Mouse (Mus musculus) cerebellum, adult 2 months (tissue): ENCODE data around the gene Net1. TPM values are rescaled to one million over a fixed set of nuclear protein-coding genes. Genes with fewer than 3 reads are reported as not detected.
A peak's percentile ranks its signal among the peaks of the same experiment; 100 is the strongest.
"Not testable (repeated sequence)": the region's sequence is repeated elsewhere in the genome, so short reads cannot be mapped to it uniquely, and the experiment has no call there.

Source experiments
- DNase-seq, 2 experiments: peaks; one replicate each; pipeline ENCODE4 v3.0.0; 2021
- H3K27ac ChIP-seq: fragments of 200-500 bp; 2 replicates; pipeline ENCODE4 v1.5.1; 2012; ENCODE audit warnings: low read length, control low read depth, inconsistent platforms; ENCODE audit not compliant: insufficient read depth
- H3K27me3 ChIP-seq: fragments of 200-500 bp; 2 replicates; pipeline ENCODE4 v1.6.1; 2012; ENCODE audit warnings: inconsistent platforms, mild to moderate bottlenecking, low read length, moderate library complexity; ENCODE audit not compliant: control insufficient read depth, insufficient read depth
- H3K4me1 ChIP-seq: fragments of 200-500 bp; 2 replicates; pipeline ENCODE4 v1.6.1; 2011; ENCODE audit warnings: low read length; ENCODE audit not compliant: control insufficient read depth, insufficient read depth
- H3K4me3 ChIP-seq: fragments of 200-500 bp; replicated peaks from 2 replicates; pipeline ENCODE3; 2011; ENCODE audit warnings: mild to moderate bottlenecking, low read depth, low read length, control low read depth; ENCODE audit not compliant: insufficient read depth
- CTCF ChIP-seq: fragments of 200-500 bp; IDR thresholded peaks from 2 replicates; pipeline ENCODE4 v1.5.1; 2011; ENCODE audit warnings: low read depth, mild to moderate bottlenecking, control low read depth, low read length, moderate library complexity, borderline replicate concordance; ENCODE audit not compliant: insufficient read depth
- POLR2A ChIP-seq: fragments of 200-500 bp; IDR thresholded peaks from 2 replicates; pipeline ENCODE4 v1.6.1; 2011; ENCODE audit warnings: low read length, control low read depth, borderline replicate concordance; ENCODE audit not compliant: insufficient read depth
- WGBS: fragments of 180-500 bp; shearing (Covaris S2); methylation state at CpG from one replicate; pipeline ENCODE4 v1.1.7; 2018; 5-methylcytosine and 5-hydroxymethylcytosine counted together
- polyA plus RNA-seq: library from polyadenylated mRNA; depleted of rRNA; stranded (reverse); fragments of >200 nt; gene quantifications from 2 replicates; pipeline ENCODE4 v1.2.3, GENCODE M21; 2012

Net1 gene
- polyA plus RNA-seq, 1 experiment: 7.8 TPM

GRCm38 (mm10) chr13:3924483-3924882 lies 6.5 kb upstream of the Net1 start:
- no peak for TF ChIP-seq POLR2A
- TF ChIP-seq CTCF: no peak
- Histone ChIP-seq H3K4me1 (no peaks in the 10 kb centered on the region), H3K27ac (no peak overlapping the region), H3K4me3 (no peak overlapping the region), H3K27me3 (no peaks in the 10 kb centered on the region)
- 91% methylated on average over 5 of the region's 5 CpGs for WGBS
- DNase-seq: no peak

- TF ChIP-seq CTCF (no peak), POLR2A (no peak)
- Histone ChIP-seq H3K27ac (no peak overlapping the region), H3K27me3 (no peaks in the 10 kb centered on the region), H3K4me3 (no peak overlapping the region), H3K4me1 (no peaks in the 10 kb centered on the region)
- no peak for DNase-seq
- WGBS: 74% methylated on average over 4 of the region's 4 CpGs
Observed at GRCm38 (mm10) chr13:3913504-3913903, 4.5 kb downstream of the Net1 start.

GRCm38 (mm10) chr13:3910356-3910755 lies 7.7 kb downstream of the Net1 start:
- WGBS: 91% methylated on average over 5 of the region's 5 CpGs

GRCm38 (mm10) chr13:3908262-3908661 lies 9.8 kb downstream of the Net1 start:
- no peak overlapping the region for H3K27ac ChIP-seq
- WGBS: 94% methylated on average over 4 of the region's 4 CpGs

More at GRCm38 (mm10) chr13:3910356-3910755, 7.7 kb downstream of the Net1 start:
- TF ChIP-seq POLR2A (no peak), CTCF (no peak)
- H3K27me3 ChIP-seq: no peaks in the 10 kb centered on the region
- H3K27ac ChIP-seq: no peak overlapping the region
- DNase-seq: no peak
- H3K4me1 ChIP-seq: no peaks in the 10 kb centered on the region
- no peak overlapping the region for H3K4me3 ChIP-seq

GRCm38 (mm10) chr13:3907151-3907696 lies 10.8 kb downstream of the Net1 start:
- no peak overlapping the region for H3K27ac ChIP-seq
- H3K4me3 ChIP-seq: no peak overlapping the region
- no peaks in the 10 kb centered on the region for H3K27me3 ChIP-seq
- TF ChIP-seq POLR2A (no peak), CTCF (no peak)
- DNase-seq: no peak
- H3K4me1 ChIP-seq: no peaks in the 10 kb centered on the region
- WGBS: 89% methylated on average over 6 of the region's 6 CpGs

More at GRCm38 (mm10) chr13:3908262-3908661, 9.8 kb downstream of the Net1 start:
- DNase-seq: no peak
- Histone ChIP-seq H3K4me3 (no peak overlapping the region), H3K27me3 (no peaks in the 10 kb centered on the region), H3K4me1 (no peaks in the 10 kb centered on the region)
- TF ChIP-seq POLR2A: no peak
- no peak for TF ChIP-seq CTCF

GRCm38 (mm10) chr13:3899301-3899700 lies 18.7 kb downstream of the Net1 start:
- Histone ChIP-seq H3K27me3 (no peaks in the 10 kb centered on the region), H3K4me3 (no peak overlapping the region), H3K27ac (no peak overlapping the region), H3K4me1 (no peaks in the 10 kb centered on the region)
- TF ChIP-seq POLR2A: no peak
- no peak for TF ChIP-seq CTCF
- no peak for DNase-seq
- 91% methylated on average over 9 of the region's 9 CpGs for WGBS

GRCm38 (mm10) chr13:3898202-3898601 lies 19.8 kb downstream of the Net1 start:
- not testable (repeated sequence) for DNase-seq, H3K4me3 ChIP-seq, H3K4me1 ChIP-seq, H3K27me3 ChIP-seq, H3K27ac ChIP-seq
- WGBS: 92% methylated on average over 5 of the region's 5 CpGs

- 34% methylated on average over 5 of the region's 5 CpGs for WGBS
- Histone ChIP-seq H3K27me3 (no peaks in the 10 kb centered on the region), H3K4me1 (no peaks in the 10 kb centered on the region), H3K4me3 (no peak overlapping the region), H3K27ac (no peak overlapping the region)
- DNase-seq: peak; percentile 71 to 77
- TF ChIP-seq POLR2A: no peak
- peak; percentile 80 for TF ChIP-seq CTCF
Observed at GRCm38 (mm10) chr13:3896913-3897312, 21.1 kb downstream of the Net1 start.
